Mouse (Mus musculus): ENCODE measurements around the gene Crcp. TPM values are rescaled to one million over a fixed set of nuclear protein-coding genes. Genes with fewer than 3 reads are reported as not detected.

Crcp gene
- total RNA-seq, 2 experiments from 2014 or later = 13.8 to 14.8 TPM

- no peak for DNase-seq
Measured at GRCm38 (mm10) chr5:130097837-130098236, 68.7 kb downstream of the Crcp start.

- no peak for DNase-seq
Measured at GRCm38 (mm10) chr5:130101724-130102123, 72.6 kb downstream of the Crcp start.

DNA sequence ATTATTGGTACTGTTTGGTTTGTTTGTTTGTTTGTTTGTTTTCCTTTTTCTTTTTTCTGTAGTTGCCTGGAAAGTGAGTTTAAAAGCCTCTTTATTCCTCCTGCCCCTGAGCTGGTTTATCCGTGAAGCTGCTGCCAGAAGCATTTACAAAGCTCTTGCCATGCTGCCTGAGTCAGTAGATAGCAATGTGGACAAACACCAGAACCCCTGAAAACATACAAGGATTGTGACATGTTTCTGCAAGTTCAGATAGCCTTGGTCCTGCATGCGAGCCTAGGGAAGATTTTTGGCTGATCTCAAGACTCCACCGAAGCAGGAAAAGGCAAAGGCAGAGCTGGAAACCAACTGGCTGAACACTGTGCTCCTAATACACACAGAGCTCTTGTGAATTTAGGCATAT, 80.3 kb downstream of the Crcp start:
- peak in 1 of 2 experiments; percentile 32 for DNase-seq

Other genes starting within 250 kb of the Crcp start
- gene Psph, start 241.8 kb upstream of the Crcp start, total RNA-seq (2021) = 10 to 100 TPM in 1 of 2 experiments, 1 to 10 TPM in 1; 8.9 to 10.7 TPM
- gene Sumf2, start 182.3 kb upstream of the Crcp start, total RNA-seq (2021) = 10 to 100 TPM; 10.3 to 11.9 TPM
- gene Chchd2, start 141.8 kb upstream of the Crcp start, total RNA-seq (2021) = 1,000 to 10,000 TPM; 1,175 to 1,318 TPM
- under 1 TPM; 0.46 to 0.69 TPM for gene Zbed5, start 133.6 kb upstream of the Crcp start, total RNA-seq (2021)
- gene Phkg1, start 130.7 kb upstream of the Crcp start, total RNA-seq (2021) = 10 to 100 TPM; 14.3 to 14.7 TPM
- gene Nupr1l, start 120.8 kb upstream of the Crcp start, total RNA-seq (2021) = 1 to 10 TPM in 1 of 2 experiments, under 1 TPM in 1; 0.45 to 1.1 TPM
- 10 to 100 TPM; 14.6 to 18.4 TPM for gene Vkorc1l1, start 87.3 kb upstream of the Crcp start, total RNA-seq (2021)
- gene Gusb, start 26.2 kb upstream of the Crcp start, total RNA-seq (2021) = 10 to 100 TPM; 14.1 TPM
- gene Asl, start within 50 bp of the Crcp start, total RNA-seq (2021) = 1 to 10 TPM; 4.6 to 5.0 TPM
- 1 to 10 TPM; 6.9 to 8.3 TPM for gene Tpst1, start 44.0 kb downstream of the Crcp start, total RNA-seq (2021)
- gene Kctd7, start 115.6 kb downstream of the Crcp start, total RNA-seq (2021) = 1 to 10 TPM; 1.9 to 3.0 TPM
- gene Rabgef1, start 142.5 kb downstream of the Crcp start, total RNA-seq (2021) = 10 to 100 TPM; 23.4 to 24.9 TPM
- gene Tmem248, start 187.8 kb downstream of the Crcp start, total RNA-seq (2021) = 10 to 100 TPM; 37.1 to 39.8 TPM
- gene Sbds, start 226.2 kb downstream of the Crcp start, total RNA-seq (2021) = 10 to 100 TPM; 52.0 to 55.9 TPM
- gene Tyw1, start 226.3 kb downstream of the Crcp start, total RNA-seq (2021) = 1 to 10 TPM; 6.4 to 9.1 TPM

Data from heart, adult 18-20 months (tissue).